Mouse (Mus musculus) testis, adult 2 months (tissue): ENCODE measurements at regions not wholly inside any gene's neighbourhood (a gene's known extent, or its start where the extent isn't known, plus 50 kb on each side); places are given as distances from the start of the nearest gene placed in this dataset.

Source experiments
- CTCF ChIP-seq: fragments of 200-500 bp; IDR thresholded peaks from 2 replicates; pipeline ENCODE4 v1.5.1; 2012; ENCODE audit warnings: low read depth, mild to moderate bottlenecking, inconsistent platforms, low read length, moderate library complexity; ENCODE audit not compliant: control insufficient read depth, insufficient read depth, insufficient replicate concordance
- POLR2A ChIP-seq: fragments of 200-500 bp; IDR thresholded peaks from 2 replicates; pipeline ENCODE4 v1.6.1; 2012; ENCODE audit warnings: low read depth, mild to moderate bottlenecking, inconsistent platforms, low read length, moderate library complexity; ENCODE audit not compliant: control insufficient read depth

DNA sequence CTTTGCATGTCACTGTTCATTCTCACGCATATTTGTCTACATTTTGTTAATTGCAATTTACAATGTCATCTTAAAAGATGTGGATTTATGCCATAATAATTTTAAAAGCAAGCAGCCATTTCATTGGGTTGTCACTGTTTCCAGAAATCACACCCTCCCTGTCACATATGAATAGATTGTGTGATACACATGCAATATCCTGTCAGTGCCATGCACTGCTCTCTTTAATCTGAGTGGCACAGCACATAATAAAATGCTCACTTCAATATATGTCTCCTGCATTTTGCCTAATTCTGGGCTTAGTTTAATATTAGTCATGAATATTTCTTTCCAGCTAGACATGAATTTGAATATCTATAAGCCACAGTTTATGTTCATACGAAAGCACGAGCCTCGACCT, 56.1 kb upstream of the 1700008P02Rik start:
- TF ChIP-seq CTCF (no peak), POLR2A (no peak)
